Mouse (Mus musculus) G1E-ER4 (cell line): ENCODE data around the gene Mettl8. TPM values are rescaled to one million over a fixed set of nuclear protein-coding genes. Genes with fewer than 3 reads are reported as not detected.

Experiments
- GATA1 ChIP-seq: IDR thresholded peaks from one replicate; pipeline ENCODE4 v1.8.0; 2012; ENCODE audit warnings: low read length, inconsistent platforms
- polyA plus RNA-seq: library from polyadenylated mRNA; stranded (reverse); fragments of >175 nt; gene quantifications from 2 replicates; pipeline ENCODE4 v1.2.3, GENCODE M21; 2012

Gene Mettl8
- polyA plus RNA-seq, 1 experiment: 28.5 TPM

- no peak for TF ChIP-seq GATA1
Measured at GRCm38 (mm10) chr2:70924049-70924448, 131.3 kb downstream of the Mettl8 start.

DNA sequence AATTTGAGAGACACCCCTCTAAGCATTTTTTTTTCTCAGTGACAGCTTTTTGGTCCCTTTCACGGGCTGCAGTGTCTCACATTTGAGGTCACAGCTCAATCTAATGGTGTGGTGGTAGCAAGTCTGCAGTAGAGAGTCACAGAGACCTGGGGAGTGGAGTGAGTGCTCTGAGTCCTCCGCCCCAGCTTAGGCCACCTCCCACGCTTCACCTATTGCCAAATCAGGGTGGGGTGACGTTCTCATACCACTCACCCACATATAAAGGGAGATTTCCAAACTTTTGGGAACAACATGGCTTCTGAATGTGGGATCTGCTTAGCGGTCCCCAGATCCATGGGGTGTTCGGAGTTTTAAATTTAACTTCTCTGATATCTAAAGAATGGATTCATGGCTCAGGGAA lies 132.6 kb downstream of the Mettl8 start:
- no peak for TF ChIP-seq GATA1

- TF ChIP-seq GATA1: no peak
Measured at GRCm38 (mm10) chr2:70920937-70921596, 134.3 kb downstream of the Mettl8 start.

DNA sequence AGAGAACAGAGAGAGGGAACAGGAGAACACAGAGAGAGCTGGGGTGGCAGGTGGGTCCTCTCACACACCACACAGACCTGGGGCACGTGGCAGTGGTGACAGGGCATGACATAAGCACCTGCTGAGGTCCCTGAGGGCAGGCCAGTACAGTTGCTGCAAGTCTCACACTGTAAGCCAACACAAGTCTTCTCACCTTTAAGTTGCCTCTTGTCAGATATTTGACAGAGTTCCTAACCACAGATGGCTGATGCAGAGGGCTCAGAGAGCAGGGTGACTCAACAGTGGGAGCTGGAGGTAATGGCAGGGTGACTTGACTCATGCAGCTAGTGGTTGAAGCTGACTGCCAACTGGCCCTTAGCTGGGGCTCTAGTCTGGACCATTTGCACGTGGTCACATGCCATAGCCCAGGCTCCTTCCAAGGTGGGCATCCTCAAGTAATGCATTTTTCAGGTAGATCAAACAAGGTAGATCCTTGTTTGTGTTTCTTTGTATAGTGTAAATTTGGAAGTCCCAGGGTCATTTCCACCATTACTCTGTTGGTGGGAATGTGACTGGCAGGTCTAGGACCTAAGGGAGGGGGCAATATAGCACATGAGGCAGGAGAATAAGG lies 135.4 kb downstream of the Mettl8 start:
- no peak for TF ChIP-seq GATA1

GRCm38 (mm10) chr2:70918516-70918915 lies 136.9 kb downstream of the Mettl8 start:
- TF ChIP-seq GATA1: no peak

Other genes starting within 250 kb of the Mettl8 start
- gene Tlk1, start 229.9 kb downstream of the Mettl8 start, polyA plus RNA-seq: 32.2 and 43.9 TPM in 2 replicates
- 5.5 and 7.5 TPM in 2 replicates for gene Dcaf17, start 255 bp downstream of the Mettl8 start, polyA plus RNA-seq
- gene Cybrd1, start 62.3 kb upstream of the Mettl8 start, polyA plus RNA-seq: not detected in 2 replicates
- 4.1 and 5.8 TPM in 2 replicates for gene Dync1i2, start 156.1 kb upstream of the Mettl8 start, polyA plus RNA-seq